Mouse (Mus musculus): ENCODE data around the gene Olfr1009.
"Not testable (repeated sequence)": the region's sequence is repeated elsewhere in the genome, so short reads cannot be mapped to it uniquely, and the experiment has no call there.

Gene Olfr1009

DNA sequence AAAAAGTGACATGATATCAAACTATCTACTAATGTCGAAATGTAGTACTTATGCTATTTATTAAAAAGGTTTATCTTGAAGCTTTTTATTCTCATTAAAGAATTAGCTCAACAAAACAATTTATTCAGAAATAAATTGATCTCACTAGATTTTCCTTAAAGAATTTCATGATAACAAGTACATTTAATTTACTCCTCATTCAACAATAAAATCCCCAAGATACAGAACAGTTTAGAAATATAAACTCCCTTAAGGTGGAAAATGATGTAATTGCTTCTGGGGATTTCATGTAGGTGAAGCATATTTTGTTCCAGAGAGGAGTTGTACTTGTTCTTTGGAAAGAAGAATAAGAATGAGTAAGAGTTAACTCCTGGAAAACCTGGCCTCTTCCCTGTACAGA, at the start of gene Olfr1009:
Gene Olfr1009, plus strand, starts transcription at position 301 of the 400 bp plus-strand sequence.
- DNase-seq (ENCODE audit: extremely low read depth, insufficient read length, low spot score) = no peak

DNA sequence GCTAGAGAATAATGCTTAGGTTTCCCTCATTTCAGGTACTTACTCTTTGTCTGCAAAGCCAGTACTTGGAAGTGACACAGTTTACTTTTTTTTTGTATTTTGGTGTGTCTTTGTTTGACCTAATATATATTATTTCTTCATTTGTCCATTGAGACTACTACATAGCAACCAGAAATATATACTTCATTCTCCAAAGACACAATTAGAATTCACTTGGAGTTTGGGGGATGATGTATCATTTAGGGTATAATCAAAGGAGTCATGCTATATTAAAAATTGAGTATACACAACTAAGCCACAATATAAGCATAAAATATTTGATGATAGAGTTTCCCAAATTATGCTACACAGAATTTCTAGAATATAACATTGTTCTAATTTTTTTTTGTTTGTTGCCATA, 36.6 kb upstream of the Olfr1009 start, which contains the start of gene Olfr1006:
Gene Olfr1006, minus strand, starts transcription at position 101 of the 400 bp plus-strand sequence.
- no peak for DNase-seq (ENCODE audit: extremely low read depth, insufficient read length, low spot score)

DNA sequence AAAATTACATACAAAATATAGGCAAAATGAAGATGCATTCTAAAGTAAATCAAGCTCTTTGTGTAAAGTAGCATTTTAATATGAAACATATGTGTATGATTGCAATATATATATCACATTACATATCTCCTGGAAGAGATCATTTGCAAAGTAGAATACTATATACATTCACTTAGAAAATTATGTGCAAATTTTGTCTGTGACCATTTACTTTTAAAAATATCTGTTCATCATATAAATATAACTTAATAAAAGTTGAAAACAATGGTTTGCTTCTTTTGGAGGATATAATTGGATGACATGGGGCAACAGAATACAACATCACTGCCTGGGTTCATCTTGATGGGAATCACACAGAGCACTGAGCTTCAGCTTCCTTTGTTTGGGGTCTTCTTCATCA, 26.1 kb upstream of the Olfr1009 start, which contains the start of gene Olfr1008:
Gene Olfr1008, plus strand, starts transcription at position 301 of the 400 bp plus-strand sequence.
- DNase-seq (ENCODE audit: extremely low read depth, insufficient read length, low spot score) = no peak

DNA sequence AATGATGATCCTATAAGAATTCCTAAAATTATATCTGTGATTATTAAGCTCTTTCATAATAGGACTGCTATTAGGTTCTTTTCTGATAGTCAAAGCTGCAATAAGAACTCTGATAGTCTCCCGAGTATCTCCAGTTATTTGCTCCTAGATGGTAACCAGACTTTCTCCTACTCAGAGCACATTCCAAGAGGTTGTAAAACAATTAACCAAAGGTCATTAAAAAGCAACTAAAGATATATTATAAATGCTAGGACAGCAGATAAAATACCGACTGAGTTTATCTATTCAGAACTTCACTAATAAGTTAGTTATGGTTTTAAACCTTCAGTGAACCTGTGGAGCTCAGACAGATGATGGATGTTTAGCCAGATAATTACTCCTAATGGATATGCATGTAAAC, 4.5 kb upstream of the Olfr1009 start:
- DNase-seq (ENCODE audit: extremely low read depth, insufficient read length, low spot score) = not testable (repeated sequence)

DNA sequence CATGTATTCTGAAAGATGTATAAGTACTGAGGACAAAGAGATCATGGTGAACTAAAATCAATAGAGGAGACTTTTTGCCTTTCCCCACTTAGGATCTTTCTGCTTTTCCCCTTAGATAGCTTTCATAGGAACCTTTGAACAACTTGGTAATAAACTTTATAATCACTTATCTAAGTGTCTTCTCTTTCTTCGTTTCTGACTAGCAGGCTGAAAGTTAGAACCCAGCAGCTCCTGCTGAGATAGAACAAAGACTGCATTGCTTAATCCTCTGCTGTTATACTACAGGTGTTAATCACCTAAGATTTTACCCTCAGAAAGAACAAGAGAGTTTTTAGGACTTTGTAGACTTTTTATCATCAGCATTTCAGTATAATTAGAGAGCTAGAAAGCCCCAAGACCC, 4.1 kb upstream of the Olfr1009 start:
- no peak for DNase-seq (ENCODE audit: extremely low read depth, insufficient read length, low spot score)

DNA sequence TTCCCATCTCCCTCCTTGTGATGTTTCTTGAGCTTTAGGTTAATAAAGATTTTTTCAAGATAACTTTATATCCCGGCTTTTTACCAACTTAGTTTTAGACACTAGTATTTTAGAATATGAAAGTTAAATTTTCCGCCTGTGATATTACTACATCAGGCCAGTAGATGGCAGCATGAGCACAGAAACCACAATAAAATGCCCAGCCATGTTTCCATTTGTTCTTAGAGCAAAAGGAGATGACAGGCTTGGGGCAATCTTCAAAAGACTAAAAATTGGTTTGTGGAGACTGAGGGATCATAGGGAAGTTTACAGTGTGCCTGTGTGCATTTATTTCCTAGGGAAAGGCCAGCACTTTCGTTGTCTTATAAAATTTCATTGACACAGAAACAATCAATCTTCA, 10.6 kb downstream of the Olfr1009 start:
- DNase-seq (ENCODE audit: extremely low read depth, insufficient read length, low spot score) = no peak

DNA sequence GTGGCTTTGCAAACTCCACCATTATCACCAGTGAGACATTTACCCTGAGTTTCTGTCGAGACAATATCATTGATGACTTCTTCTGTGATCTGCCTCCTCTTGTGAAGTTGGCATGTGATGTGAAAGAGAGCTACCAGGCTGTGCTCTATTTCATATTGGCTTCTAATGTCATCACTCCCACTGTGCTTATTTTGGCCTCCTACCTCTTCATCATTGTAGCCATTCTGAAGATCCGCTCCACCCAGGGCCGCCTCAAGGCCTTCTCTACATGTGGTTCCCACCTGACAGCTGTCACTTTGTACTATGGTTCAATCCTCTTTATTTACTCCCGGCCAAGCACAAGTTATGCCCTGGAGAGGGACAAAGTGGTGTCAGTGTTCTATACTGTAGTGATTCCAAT, 38.6 kb downstream of the Olfr1009 start:
- no peak for DNase-seq (ENCODE audit: extremely low read depth, insufficient read length, low spot score)

DNA sequence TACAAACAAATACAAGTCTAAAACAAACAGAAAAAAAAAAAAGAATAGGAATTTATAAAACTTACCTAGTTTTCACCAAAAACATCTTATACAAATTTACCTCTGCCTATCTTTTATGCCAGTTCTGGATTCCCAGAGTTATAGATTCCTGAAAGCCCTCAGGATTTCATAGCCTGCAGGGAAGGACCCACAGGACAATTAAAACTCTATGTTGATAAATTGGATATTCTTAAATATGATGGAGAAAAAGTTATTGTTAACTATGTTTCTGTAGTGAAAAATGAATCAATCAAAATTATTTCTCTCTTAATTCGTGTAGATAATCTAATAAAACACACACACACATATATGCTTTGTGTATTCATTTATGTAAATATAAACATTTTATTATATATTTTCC, 47.4 kb downstream of the Olfr1009 start, which contains the start of gene Olfr1012:
Gene Olfr1012, minus strand, starts transcription at position 101 of the 400 bp plus-strand sequence.
- DNase-seq (ENCODE audit: extremely low read depth, insufficient read length, low spot score) = no peak

DNA sequence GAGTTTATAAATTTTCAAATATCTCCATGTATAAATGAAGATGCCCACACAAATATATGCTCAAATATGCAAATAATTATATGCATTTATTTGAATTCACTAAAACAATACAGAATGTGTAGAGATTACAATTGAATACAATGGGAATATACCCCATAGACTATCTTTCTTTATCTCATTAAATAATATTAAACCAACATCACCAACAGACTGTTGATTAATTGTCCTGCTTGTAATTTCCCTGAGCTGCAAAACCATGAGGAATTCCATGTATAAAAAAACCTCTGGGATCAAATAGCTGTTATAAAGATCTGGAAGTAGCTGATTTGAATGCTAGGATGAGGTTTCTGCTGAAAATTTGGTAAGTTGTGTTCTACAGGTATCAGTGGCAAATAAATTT, 51.6 kb downstream of the Olfr1009 start, which contains the start of gene Olfr1013:
Gene Olfr1013, plus strand, starts transcription at position 301 of the 400 bp plus-strand sequence.
- no peak for DNase-seq (ENCODE audit: extremely low read depth, insufficient read length, low spot score)

DNA sequence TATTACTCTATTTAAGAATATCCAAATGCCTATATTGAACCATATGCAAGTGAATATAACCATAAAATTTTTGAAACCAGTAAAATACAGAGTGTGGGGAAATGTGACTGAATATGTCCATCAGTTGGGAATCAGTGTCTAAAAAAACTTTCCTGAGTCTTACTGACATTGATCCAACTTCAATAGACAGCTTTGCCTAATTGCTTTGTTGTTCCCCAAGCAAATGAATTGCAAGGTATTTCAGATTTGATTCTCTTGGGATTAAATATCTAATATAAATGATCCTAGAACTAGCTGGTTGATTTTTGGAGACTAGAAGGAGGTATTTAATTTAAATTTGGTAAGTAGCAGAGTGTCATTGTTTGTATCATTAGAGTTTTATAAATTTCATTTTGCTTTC, 57.2 kb downstream of the Olfr1009 start, which contains the start of gene Olfr1014:
Gene Olfr1014, plus strand, starts transcription at position 301 of the 400 bp plus-strand sequence.
- no peak for DNase-seq (ENCODE audit: extremely low read depth, insufficient read length, low spot score)

All from 3134 (cell line).